Mouse (Mus musculus): ENCODE measurements around the gene Nyx.
"Not testable (repeated sequence)": the region's sequence is repeated elsewhere in the genome, so short reads cannot be mapped to it uniquely, and the experiment has no call there.

Gene Nyx

DNA sequence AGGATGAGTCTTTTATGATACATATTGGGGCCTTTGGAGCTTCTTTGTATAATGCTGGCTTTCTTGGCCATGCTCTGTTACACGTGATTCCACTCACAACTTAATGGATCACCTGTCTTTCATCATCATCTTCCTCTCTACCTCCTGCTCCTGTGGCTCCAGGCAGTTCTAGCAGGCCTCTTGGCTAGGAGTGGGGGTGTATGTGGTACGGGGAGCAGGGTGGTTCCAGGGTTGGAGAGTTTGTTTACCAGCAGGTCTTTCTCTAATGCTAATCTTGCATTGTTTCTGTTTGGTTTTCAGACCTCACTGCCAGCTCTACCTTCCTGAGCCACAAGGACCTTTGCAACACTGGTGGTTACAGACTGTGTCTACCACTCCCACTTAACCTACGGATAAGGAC, at the start of gene Nyx:
TSS of gene Nyx (plus strand) at position 301 of the 400 bp plus-strand sequence.
- in situ Hi-C loops (cut with MboI; ENCODE audit: low pct_unique_long_range_greater_than_20kb in 1 of 2, low sequenced_read_pairs in 2 of 2, unreplicated experiment in 1 of 2), result loop anchor here in 1 of 2 experiments (10.0 to 25.0 kb wide), 2 partner anchors 181 to 229 kb away; partner anchors contain the start of gene Ddx3x

DNA sequence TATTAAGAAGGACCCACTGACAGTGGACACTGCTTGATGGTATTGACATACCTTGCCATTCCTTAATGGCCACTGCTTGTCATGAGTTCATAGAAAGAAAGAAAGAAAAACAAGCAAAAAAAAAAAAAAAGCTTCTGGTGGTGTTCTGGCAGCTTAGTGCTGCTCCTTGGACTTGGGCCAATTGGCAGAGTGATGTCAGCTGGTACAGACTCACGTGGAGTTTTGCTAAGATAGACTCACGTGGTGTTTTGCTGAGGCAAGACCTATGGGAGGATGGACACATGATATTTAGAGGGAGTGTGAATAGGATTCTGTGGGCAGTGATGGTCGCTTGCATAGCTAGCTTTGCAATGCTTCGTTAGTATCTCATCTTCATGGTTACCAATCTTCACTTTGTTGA, 43.9 kb upstream of the Nyx start:
- in situ Hi-C loops (cut with MboI; ENCODE audit: low pct_unique_long_range_greater_than_20kb in 1 of 2, low sequenced_read_pairs in 2 of 2, unreplicated experiment in 1 of 2), result no loop called here

DNA sequence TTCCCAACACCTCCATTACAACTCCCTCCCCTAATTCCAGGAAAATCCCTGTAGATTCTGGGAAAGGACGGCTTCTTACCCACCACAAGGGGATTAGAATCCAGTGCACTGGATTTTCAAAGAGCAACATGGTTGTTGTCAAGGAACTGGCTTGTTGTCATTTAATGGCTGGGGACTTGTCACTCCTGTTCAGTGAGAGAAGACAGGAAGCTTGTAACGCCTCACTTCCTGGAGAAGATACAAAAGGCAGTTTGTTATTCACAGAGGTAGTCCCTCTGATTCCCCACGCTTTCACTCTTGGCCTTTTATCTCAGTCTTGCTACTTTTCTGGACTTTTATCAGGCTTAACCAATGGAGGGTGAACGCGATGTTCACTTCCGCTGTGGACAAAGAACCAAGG, 34.5 kb upstream of the Nyx start:
- in situ Hi-C loops (cut with MboI; ENCODE audit: low pct_unique_long_range_greater_than_20kb in 1 of 2, low sequenced_read_pairs in 2 of 2, unreplicated experiment in 1 of 2), result no loop called here

DNA sequence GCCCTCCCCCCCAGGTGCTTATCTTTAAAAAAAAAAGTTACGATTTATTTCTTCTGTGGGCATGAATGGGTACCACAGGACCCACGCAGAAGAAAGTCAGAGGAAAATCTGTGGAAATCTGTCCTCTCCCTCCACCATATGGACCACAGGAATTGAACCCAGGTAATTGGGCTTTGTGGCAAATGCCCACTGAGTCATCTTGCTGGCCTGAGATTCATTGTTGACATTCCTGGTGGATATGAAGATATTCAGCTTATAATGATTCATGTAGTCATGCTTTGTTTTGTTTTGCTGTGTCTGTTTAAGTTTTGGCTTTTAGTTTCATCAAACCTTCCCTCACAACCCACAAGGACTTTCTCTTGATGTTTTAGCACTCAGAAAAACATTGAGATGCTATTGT, 29.9 kb upstream of the Nyx start:
- in situ Hi-C loops (cut with MboI; ENCODE audit: low pct_unique_long_range_greater_than_20kb in 1 of 2, low sequenced_read_pairs in 2 of 2, unreplicated experiment in 1 of 2), result not testable (repeated sequence)

DNA sequence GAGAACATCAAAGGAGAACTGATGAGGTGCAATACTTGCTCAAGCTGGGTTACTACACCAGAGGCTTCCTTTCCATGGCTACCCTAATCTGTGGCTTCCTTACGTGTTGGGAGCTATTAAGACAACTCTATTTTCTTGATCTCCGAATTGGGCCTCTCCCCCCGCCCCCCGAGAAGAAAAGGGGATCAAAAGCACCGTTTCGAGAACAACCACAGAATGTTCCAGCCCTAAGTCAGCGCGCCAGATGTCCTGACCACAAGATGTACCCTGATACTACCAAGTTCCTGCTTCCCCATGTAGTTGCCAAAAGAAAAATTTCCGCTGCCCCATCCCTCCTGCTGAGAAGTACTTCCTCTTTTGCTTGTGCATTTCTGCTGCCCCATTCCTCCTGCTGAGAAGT, 9.4 kb upstream of the Nyx start:
- in situ Hi-C loops (cut with MboI; ENCODE audit: low pct_unique_long_range_greater_than_20kb in 1 of 2, low sequenced_read_pairs in 2 of 2, unreplicated experiment in 1 of 2), result loop anchor here in 1 of 2 experiments (25.0 kb wide), 1 partner anchor 219 kb away; no protein-coding TSS in a partner anchor

DNA sequence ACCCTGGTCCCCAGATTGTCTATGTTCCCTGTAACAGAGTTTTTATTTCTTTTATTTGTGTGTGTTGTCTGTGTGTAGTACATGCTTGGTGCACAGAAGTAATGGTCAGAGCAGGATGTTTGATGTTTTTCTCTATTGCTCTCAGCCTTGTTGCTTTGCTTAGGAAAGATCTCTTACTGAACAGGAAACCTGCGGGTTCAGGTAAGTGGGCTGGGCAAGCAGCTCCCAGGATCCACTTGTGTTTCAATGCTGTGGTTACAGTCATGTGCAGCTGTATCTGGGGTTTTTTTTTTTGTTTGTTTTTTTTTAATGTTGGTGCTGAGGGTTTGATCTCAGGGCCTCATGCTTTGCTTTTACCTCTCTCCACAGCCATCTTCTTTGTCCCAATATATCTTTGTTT, 7.1 kb upstream of the Nyx start:
- in situ Hi-C loops (cut with MboI; ENCODE audit: low pct_unique_long_range_greater_than_20kb in 1 of 2, low sequenced_read_pairs in 2 of 2, unreplicated experiment in 1 of 2), result loop anchor here in 1 of 2 experiments (25.0 kb wide), 1 partner anchor 221 kb away; no protein-coding TSS in a partner anchor

DNA sequence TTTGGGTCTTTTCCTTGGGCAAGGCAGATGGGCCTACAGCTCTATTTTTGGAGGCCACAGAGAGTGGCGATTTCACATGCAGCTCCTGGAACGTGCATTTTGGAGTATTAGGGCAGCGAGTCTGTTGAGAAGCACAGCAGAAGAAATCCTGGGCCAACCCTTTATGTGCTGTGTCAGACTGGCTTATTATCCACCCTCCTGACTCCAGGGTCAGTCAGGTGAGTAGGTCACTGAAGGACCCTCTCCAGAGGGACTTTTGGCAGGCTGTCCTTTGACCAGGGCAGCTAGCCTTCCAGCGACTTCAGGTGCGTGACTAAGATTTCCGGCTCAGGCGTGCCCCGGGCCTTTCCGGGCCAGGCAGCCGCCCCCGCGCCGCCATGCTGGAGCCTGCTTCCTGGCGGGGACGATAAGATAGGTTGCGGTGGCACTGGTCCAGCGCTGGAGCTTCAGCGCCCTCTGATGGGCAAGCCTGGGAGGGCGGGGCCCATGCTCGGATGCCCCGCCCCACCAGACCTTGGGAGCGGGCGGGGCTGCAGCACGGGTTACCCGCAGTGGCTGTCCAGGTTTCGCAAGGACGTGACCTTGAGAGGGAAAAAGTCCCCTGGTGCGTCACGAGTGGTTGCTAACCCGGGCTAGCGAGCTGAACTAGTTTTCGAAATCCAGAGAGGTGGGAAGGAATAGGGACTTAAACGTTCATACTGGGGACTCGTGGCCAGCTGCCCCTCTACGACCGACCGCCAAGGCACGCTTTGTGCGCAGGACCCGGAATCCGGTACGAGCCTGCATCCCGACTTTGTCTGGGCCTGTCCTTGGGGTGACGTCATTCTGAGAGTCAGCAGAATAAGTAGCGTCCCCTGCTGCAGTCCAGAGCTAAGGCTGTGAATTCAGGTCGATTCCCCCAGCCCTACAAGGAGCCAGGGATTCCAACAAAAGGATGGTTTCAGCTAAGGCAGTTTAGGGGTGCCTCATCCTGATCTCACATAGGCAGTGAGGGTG, 4.3 kb upstream of the Nyx start:
- in situ Hi-C loops (cut with MboI; ENCODE audit: low pct_unique_long_range_greater_than_20kb in 1 of 2, low sequenced_read_pairs in 2 of 2, unreplicated experiment in 1 of 2), result loop anchor here (5.0 to 25.0 kb wide), 3 partner anchors 177 to 234 kb away; partner anchors contain the start of gene Ddx3x (in 1 of the 2)

DNA sequence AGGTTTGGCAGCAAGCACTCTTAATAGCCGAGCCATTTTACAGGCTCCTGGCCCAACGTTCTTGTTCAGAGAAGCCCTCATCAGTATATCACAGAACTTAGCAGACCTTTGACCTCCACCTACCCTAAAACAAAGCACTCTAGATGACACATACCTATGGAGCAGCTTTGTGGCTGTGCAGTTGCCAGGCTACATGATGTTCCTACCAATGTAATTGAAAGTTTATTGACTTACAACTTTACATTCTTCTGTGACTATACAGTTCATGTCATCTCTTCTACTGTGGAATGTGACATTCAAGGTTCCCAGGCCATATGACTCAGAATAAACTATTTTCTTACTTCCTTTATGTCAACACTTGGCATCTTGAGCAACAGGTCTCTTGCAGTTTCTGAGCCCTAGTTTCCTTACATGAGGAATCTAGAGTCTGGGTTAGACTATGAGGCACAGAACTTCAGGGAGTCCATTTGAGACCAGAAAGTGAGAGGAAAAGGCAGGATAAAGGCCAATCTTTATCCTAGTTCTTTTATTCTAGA, 2.9 kb upstream of the Nyx start:
- in situ Hi-C loops (cut with MboI; ENCODE audit: low pct_unique_long_range_greater_than_20kb in 1 of 2, low sequenced_read_pairs in 2 of 2, unreplicated experiment in 1 of 2), result loop anchor here (5.0 to 25.0 kb wide), 3 partner anchors 178 to 236 kb away; partner anchors contain the start of gene Ddx3x (in 1 of the 2)

DNA sequence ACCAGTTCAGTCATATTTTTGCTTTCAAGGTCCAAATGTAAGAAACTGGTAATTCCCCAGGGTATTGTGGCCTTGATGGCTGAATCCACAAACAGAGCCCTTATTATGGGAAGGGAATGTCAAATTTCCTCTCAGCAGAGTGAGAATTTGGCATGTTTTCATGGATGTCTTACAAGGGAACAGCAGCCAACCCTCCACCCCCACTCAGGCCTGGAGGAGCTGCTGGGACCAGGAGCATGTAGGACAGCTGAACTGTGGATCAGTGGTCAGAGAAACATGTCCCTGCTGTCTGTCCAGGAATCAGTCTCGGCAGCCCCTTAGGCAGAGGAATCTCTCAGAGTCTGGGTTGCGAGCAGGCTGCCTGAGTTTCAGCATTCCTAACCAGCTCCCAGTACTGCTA, 771 bp downstream of the Nyx start:
- in situ Hi-C loops (cut with MboI; ENCODE audit: low pct_unique_long_range_greater_than_20kb in 1 of 2, low sequenced_read_pairs in 2 of 2, unreplicated experiment in 1 of 2), result loop anchor here in 1 of 2 experiments (10.0 to 25.0 kb wide), 2 partner anchors 182 to 229 kb away; partner anchors contain the start of gene Ddx3x

DNA sequence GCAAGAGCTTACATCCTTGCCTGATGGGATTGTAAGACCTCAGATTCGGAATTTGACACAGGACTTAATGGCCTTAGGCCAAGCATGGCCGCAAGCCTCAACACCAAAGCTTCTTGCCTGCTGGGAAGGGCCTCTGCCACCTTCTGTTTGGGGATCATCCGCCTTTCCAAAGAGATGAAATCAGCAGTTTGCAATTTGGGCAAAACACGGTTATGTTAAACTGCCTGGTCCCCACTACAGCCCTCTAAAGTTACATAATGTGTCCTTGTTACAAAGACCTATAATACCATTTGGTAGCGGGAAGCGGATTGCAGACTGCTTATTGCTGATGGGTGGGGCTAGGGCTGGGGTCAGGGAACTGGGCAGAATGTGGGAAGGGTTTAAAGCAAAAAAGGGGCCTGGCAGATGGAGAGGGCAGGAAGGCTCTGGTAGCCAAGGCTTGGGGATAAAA, 1.2 kb downstream of the Nyx start:
- in situ Hi-C loops (cut with MboI; ENCODE audit: low pct_unique_long_range_greater_than_20kb in 1 of 2, low sequenced_read_pairs in 2 of 2, unreplicated experiment in 1 of 2), result loop anchor here in 1 of 2 experiments (10.0 to 25.0 kb wide), 2 partner anchors 182 to 230 kb away; partner anchors contain the start of gene Ddx3x

DNA sequence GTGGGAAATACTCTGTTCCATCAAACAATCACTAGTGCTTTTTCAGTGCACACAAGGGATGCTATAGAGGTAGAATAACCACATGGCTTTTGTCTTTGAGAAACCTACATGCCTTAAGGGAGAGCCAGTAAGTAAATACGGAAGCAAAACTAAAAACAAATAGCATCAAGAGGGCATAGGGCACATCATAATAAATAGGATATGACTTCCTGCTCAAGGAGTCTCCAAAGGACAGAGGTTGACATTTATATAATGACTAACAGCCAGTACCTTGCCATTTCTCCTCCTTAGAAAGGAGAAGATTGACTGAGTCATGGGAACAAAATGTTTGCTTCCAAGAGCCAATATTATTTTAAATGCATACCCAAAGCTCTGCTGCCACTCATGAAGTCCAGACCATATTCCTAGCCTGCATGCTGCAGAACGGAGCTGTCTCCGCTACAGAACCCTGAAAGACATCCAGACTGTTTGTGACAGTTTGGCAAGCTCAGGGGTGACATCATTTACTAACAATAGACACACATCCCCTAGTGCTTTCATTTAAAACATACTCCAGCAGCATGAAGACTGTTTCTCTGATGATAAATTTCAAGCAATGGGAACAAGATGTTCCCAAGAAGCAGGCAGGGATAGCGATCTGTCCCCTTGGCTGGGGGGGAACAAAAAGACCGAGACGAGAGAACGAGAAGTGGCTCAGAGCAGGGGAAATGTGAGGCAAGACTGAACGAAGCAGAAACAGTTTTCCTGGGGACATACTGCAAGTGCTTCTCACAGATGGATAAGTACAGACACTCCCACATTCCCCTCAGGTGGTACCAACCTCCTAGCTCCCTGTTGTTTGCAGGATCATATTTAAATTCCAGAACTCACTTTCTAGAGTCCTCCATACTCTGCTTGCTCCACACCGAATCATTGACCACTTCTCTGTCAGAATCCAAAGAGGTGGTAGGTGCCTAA, 3.5 kb downstream of the Nyx start:
- in situ Hi-C loops (cut with MboI; ENCODE audit: low pct_unique_long_range_greater_than_20kb in 1 of 2, low sequenced_read_pairs in 2 of 2, unreplicated experiment in 1 of 2), result loop anchor here in 1 of 2 experiments (10.0 to 25.0 kb wide), 2 partner anchors 185 to 232 kb away; partner anchors contain the start of gene Ddx3x

DNA sequence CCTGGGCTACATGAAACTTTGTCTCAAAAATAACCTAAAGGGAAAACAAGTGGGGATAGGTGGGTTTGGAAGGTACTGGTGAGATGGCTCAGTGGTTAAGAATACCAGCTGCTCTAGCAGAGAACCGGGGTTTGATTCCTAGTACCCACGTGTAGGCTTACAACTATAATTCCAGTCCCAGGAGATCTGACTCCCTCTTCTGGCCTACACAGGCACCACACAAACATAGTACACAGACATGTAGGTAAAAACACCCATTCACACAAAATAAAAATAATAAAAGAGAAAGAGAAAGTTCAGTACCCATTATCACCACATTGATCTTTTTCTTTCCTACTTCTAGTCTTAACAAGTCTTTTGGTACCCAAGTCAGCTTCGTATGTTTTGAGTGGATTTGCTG, 6.0 kb downstream of the Nyx start:
- in situ Hi-C loops (cut with MboI; ENCODE audit: low pct_unique_long_range_greater_than_20kb in 1 of 2, low sequenced_read_pairs in 2 of 2, unreplicated experiment in 1 of 2), result loop anchor here in 1 of 2 experiments (25.0 kb wide), 1 partner anchor 235 kb away; no protein-coding TSS in a partner anchor

DNA sequence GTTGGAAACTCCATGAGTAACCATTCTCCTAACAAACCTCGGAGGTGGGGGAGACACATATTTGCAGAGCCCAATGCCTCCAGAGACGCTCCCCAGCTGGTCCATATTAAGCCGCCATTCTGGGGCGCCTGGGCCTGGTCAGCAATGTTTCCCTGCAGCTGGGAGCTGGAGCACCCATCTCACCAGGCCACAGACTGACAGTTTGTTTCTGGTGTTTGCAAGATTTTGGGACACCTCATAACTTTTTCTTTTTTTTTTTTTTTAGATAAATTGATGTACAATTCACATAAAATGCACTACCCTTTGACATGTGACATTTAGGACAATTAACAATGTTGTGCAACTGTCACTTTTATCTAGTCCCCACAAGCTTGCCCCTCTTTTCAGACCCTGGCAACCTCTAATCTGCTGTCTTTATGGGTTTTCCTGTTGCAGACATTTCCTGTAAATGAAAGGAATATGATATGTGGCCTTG, 6.9 kb downstream of the Nyx start:
- in situ Hi-C loops (cut with MboI; ENCODE audit: low pct_unique_long_range_greater_than_20kb in 1 of 2, low sequenced_read_pairs in 2 of 2, unreplicated experiment in 1 of 2), result loop anchor here in 1 of 2 experiments (25.0 kb wide), 1 partner anchor 235 kb away; no protein-coding TSS in a partner anchor

DNA sequence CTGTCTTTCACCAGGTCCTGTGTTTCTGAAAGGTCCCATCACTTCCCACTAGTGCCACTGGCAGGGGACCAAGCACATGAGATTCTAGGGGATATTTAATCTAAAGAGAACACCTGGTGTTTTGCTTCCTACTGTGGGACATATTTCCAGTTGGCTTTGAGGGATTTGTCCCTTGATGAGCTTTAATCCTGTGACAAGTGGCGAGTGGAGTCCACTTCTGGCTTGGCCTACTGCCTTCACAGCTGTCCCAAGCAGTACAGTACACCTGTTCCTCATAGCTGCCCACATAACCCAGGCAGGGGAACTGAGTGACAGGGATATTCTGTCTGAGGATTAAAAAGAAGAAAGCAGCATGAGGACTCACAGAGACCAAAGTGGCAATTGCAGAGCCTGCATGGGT, 9.5 kb downstream of the Nyx start:
- in situ Hi-C loops (cut with MboI; ENCODE audit: low pct_unique_long_range_greater_than_20kb in 1 of 2, low sequenced_read_pairs in 2 of 2, unreplicated experiment in 1 of 2), result loop anchor here in 1 of 2 experiments (25.0 kb wide), 1 partner anchor 563 kb away; no protein-coding TSS in a partner anchor

DNA sequence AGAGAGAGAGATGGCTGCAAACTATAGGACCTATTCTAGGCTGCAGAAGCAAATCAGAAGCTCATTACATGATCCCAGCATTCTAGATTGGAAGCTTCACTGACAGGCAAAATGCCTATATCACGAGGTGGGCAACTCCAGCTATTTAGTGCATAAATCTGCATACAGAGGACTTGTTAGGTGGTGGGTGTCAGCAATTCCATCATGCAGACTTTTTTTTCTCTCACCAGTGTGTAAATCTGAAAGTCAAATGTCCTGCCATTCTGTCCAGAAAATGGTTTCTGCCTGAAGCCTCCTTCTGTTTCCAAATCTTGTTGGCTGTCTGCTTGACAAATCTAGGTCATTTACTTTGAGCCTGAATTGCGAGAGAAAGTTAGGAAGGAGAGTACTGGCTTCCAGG, 11.7 kb downstream of the Nyx start:
- in situ Hi-C loops (cut with MboI; ENCODE audit: low pct_unique_long_range_greater_than_20kb in 1 of 2, low sequenced_read_pairs in 2 of 2, unreplicated experiment in 1 of 2), result loop anchor here in 1 of 2 experiments (25.0 kb wide), 1 partner anchor 565 kb away; no protein-coding TSS in a partner anchor

DNA sequence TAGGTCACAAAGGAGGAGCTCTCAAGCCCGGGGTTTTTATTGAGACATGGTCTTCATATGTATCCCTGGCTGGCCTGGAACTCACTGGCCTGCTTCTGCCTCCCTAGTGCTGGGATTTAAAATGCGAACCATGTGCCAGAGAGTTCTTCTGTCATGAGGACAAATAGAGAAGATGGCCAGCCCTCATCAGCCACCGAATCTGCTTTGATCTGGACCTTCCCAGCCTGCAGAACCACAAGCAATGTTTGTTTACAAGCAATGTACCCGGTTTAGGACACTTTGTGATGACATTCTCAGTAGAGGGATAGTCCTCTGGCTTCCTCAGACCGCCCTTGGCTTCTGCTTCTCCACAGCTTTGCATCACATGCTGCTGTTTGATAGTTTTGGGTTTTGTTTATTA, 12.4 kb downstream of the Nyx start:
- in situ Hi-C loops (cut with MboI; ENCODE audit: low pct_unique_long_range_greater_than_20kb in 1 of 2, low sequenced_read_pairs in 2 of 2, unreplicated experiment in 1 of 2), result loop anchor here in 1 of 2 experiments (25.0 kb wide), 1 partner anchor 566 kb away; no protein-coding TSS in a partner anchor

DNA sequence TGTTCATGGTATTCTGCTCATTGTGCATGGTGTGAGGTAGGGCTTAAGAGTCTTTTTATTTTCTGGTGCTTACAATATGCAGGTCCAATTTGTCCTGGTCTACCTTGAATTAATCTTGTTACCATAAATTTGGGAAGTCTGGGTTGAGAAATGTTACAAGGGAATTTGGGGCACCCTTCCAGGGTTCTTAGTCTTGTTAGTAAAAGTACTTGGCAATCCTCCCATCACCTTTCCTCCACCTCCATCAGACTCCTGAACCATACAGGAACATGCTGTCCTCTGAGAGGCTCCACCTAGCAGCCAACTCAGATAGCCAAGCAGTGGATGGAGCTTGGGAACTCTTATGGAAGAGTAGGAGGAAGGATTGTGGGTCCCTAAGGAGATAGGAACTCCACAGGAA, 13.7 kb downstream of the Nyx start:
- in situ Hi-C loops (cut with MboI; ENCODE audit: low pct_unique_long_range_greater_than_20kb in 1 of 2, low sequenced_read_pairs in 2 of 2, unreplicated experiment in 1 of 2), result loop anchor here in 1 of 2 experiments (25.0 kb wide), 1 partner anchor 567 kb away; no protein-coding TSS in a partner anchor

Measured in mouse embryonic stem cell (cell line).